Mouse (Mus musculus): ENCODE data around the gene Usp2.

Usp2 gene

DNA sequence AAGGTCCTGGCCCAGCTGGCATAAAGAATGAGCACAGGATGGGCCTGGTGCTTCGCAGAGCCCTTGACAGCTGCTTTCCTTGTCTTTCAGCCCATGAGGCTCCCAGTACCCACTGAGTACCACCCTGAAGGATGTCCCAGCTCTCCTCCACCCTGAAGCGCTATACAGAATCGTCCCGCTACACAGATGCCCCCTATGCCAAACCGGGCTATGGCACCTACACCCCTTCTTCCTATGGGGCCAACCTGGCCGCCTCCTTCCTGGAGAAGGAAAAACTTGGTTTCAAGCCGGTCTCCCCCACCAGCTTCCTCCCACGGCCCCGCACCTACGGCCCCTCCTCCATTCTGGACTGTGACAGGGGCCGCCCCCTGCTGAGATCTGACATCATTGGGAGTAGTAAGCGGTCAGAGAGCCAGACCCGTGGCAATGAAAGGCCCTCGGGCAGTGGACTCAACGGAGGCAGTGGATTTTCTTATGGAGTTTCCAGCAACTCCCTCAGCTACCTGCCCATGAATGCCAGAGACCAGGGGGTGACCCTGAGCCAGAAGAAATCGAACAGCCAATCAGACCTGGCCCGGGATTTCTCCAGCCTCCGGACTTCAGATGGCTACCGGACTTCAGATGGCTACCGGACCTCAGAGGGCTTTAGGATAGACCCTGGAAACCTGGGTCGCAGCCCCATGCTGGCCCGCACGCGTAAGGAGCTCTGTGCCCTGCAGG lies 8.6 kb downstream of the Usp2 start:
- DNase-seq (ENCODE audit: low read depth, low spot score), result no peak

DNA sequence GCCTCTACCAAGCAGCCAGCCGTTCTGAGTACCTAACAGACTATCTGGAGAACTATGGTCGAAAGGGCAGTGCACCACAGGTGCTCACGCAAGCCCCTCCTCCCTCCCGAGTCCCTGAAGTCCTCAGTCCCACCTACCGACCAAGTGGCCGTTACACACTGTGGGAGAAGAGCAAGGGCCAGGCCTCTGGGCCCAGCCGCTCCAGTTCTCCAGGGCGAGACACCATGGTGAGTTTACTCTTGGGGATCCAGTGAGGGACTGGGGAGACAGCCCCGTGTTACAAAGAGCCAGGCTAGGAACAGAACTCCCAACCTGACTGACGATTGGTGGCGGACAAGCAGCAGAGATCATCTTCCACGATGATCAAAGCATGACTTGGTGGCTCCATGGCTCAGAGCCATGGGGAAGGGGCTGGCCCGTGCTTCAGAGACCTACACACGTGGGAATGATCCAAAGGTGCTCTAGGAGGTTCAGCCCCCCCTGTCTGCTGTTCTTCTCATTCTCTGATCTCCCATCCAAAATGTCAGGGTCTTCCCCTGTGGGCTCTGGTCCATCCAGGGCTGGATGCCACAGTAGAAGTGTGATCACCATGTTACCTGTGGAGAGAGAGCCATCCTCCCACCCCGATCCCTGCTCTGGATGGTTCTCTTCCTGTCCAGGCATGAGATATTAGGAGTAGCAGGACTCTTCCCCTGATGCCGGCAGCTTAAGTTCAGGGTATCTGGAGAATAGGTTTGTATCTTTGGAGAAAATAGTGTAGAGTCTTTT lies 9.4 kb downstream of the Usp2 start:
- no peak for DNase-seq (ENCODE audit: low read depth, low spot score)

DNA sequence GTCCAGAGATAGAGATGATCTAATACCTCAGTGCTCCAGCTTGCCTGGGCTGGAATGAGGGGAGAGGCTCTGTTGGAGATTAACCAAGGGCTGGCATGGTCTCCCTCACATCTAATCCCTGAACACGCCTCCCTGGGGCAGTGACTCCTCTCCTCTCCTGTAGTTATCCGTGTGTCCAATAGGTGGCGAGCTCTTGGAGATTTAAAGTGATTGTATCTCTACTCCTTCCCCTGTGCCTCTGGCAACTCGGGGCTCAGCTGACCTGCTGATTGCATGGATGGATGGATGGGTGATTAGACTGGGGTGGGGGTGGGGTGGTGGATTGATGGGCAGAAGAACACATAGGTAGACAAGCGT lies 9.9 kb downstream of the Usp2 start:
- no peak for DNase-seq (ENCODE audit: low read depth, low spot score)

DNA sequence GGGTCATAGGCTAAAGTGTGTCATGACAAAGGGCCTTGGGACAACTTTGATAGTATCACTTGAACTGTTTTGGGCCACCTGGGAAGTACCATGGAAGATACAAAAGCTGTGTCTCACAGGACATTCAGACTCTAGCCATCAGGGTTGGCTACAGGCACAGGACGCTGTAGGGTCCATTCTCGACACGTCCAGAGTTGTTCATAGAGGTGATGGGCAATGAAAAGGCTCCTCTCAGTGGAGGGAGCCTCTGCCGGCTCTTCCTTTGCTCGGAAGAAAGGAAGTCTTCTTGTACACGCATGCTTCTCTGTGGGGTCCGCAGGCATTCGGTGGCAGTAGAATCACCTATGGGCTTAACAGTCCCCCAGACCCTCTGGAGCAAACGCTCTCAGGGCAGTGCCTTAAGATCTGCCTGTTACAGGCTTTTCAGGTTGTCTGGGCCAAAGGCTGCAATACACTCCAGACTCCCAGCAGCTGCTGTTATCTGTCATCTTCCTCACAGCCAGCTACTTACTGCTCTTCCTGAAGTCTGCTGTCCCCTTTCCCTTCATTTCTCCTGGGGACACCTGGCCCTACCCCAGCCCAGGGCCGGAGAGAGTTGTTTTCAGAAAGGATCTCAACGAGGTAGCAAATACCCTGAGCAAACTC lies 10.6 kb downstream of the Usp2 start:
- no peak for DNase-seq (ENCODE audit: low read depth, low spot score)

DNA sequence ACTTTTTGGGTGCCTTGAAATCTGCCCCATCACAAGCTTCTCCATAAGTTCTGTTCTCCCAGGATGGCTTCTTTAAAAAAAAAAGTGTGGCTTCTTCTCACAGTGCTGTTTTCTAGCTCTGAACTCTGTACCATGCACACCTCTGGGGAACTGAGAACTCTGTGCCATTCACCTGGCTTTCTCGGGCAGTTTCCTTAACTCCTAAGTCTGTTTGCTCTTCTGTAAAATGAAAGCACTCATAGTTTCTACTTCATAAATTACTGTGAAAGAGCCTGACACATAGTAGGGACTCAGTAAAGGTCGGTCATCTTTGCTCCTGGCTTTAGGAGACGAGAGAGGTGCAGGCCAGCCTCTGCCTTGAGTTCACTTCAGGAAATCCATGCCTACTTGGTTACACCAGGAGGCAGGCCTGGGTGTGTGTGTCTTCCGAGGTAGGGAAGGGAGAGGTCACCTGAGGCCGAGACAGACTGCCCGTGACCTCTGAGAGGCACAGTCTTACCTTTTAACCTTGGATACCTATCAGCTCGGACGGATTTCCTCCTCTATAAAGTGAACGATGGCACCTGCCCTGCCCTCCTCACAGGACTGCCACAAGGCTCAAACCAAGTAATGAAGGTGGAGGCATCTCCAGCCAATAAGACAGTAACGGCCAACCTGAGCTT lies 11.4 kb downstream of the Usp2 start:
- no peak for DNase-seq (ENCODE audit: low read depth, low spot score)

DNA sequence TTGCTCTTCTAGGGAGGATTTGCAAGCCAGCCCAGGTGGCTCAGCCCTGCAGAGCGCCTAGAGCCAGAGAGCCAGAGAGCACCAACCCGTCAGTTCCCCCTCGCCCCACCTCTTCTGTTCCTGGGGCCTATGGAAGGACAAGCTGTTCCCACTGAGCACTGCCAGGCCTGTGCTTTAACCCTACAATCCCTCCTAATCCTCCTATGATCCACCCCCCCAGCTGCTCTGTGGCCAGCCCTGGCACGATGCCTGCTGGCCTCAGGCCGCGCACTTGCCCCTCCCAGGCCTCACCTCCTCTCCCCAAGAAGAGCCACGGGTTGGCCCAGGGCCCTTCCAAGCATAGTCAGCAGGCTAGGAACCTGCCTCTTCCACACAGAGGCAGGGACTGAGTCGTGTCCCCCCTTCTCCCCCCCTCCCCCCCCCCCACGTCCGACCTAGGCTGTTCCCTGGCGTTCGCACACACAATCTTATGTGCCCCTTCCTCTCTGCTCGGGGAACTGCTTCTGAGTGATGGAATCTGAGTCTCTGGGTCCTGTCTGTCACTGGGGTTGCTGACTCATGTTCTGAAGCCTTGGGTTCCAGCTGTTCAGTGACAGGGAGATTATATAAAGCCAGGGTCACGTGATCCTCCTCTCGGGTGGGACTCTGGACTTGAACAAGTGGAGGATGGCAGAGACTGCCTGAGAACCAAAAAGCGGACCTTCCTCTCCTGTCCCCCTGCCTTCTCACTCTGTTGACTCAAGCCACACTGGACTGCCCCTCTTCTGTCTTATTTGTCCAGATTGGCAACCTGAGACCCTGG lies 12.3 kb downstream of the Usp2 start:
- DNase-seq (ENCODE audit: low read depth, low spot score), result no peak

DNA sequence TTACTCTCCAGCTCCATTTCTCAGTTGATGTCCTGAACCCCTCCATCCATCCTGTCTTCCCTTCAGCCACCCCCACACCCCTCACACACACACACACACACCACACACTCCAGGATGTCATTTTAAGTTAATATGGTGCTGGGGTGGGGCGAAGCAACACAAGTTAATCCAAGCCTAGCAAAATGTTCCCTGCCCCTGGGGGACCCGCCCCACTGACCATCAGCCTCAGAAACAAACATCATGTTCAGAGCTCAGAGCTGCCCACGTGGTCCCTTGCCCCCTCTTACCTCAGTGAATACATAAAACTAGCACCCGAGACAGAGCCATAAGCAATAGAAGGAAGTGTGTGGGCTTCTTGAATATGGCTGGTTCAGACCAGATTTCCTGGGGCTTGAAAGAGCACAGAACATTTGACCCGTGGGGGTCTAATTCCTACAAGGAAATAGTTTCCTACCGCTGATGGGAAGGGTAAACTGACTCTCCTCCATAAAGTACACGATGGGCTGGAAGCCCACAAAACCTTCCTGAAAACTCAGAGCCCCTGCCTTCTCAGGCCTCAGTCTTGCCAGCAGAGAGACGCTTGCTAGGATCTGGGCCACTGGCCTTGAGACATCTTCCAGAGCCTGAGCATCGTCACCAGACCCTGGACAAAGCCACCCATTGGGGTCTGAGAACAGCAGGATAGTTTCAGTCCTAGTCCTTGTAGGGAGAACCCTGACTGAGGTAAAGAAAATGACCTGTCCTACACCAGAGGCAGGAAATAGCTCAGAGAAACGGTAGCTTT lies 13.4 kb downstream of the Usp2 start:
- DNase-seq (ENCODE audit: low read depth, low spot score), result no peak

DNA sequence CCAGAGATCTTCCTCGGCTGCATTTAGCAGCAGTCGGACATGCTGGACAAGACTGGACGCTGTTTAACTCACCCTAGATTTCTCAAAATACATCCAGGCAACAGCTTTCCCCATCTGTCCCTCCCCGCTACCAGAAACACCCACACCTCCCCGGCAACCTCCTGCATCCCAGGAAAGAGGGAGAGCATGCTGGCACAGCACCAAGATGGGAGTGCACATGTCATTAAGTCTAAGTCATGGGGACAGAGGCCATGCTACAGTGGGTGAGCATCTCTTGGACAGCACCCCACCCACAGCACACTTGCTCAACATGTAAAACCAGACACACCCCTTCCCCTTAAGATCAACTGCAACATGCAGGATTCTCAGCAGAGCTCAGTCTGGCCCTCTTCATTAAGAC lies 14.1 kb downstream of the Usp2 start:
- DNase-seq (ENCODE audit: low read depth, low spot score), result no peak

DNA sequence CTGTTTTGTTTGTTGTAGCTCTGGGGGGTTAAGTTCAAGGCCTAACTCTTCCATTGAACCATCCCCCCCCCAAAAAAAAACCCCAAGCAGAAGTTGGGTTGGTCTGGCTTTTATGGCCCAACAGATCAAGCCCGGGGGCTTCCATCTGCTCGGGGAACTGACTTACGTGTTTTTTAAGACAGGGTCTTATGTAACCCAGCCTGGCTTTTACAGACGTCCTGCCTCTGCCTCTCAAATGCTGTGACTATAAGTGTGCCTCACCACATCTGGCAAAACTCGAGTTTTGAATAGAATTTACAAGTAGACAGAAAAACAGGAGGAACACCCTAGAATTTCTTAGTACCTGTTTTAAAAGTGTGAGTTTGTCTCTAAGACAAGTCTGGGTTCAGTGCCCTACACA lies 14.8 kb downstream of the Usp2 start:
- no peak for DNase-seq (ENCODE audit: low read depth, low spot score)

DNA sequence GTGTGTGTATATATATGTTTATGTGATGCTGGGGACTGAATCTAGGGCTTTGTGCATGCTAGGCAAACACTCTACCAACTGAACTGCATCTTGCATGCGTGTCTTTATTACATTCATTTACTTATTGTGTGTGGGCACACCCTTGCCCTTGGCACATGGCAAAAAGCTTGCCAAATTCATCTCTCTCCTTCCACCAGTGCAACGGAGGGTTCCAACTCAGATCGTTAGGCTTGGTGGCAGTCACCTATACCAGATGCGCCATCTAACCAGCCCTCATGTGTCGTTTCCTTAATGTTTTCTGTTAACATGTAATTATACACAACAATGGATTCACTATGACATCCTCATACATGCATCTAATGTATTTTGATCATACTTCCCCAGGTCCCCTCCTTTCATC lies 15.4 kb downstream of the Usp2 start:
- no peak for DNase-seq (ENCODE audit: low read depth, low spot score)

DNA sequence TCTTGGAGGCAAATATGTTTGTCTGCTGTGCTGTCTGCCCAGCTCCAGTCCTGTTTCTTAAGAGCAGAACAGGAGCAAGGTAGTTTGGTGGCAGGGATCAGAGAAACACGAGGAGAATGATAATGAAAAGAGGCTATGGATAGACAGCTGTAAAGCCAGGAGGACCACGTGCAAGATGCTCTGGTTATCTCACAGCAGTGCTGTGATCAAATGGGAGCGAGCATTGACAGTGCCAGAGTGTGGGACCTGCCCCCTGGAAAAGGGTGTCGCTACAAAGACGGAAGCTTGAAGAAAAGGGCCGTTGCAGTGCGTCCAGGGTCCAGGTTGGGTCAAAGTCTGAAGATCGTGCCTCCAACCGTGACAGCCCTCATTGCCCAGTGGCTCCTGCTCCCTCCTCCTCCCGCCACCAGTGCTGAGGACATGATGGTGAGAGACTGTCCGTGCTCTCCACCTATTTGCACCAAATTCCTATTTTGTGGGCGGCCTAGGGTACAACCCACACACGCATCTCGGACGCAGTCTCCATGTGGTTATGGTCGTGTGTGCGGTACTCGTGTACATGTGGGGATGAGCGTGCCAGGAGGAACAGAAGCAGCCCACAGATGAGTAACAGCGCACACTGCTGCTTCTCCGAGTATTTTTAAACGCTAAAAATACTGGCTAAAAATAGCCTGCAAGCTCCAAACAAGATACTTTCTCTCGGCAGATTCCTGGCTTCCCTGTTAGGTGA lies 16.7 kb downstream of the Usp2 start:
- no peak for DNase-seq (ENCODE audit: low read depth, low spot score)

DNA sequence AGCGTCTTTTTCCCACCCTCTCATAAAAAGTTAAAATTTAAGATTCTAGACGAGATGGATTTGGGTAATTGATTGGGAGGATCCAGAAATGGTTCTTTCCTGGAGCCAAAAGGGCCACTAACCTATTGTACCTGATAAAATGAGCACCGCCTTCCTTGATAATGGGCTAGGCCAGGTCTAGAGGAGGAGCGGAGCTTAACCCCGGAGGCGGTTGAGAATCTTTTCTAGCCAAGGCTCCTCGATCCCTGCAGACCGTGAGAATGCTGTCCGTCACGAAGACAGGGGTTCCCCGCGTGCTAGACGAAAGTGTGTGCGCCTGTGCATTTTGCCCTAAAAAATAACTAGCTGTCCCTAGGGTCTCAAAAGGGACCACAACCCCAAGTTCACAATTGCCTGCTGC lies 17.4 kb downstream of the Usp2 start:
- no peak for DNase-seq (ENCODE audit: low read depth, low spot score)

DNA sequence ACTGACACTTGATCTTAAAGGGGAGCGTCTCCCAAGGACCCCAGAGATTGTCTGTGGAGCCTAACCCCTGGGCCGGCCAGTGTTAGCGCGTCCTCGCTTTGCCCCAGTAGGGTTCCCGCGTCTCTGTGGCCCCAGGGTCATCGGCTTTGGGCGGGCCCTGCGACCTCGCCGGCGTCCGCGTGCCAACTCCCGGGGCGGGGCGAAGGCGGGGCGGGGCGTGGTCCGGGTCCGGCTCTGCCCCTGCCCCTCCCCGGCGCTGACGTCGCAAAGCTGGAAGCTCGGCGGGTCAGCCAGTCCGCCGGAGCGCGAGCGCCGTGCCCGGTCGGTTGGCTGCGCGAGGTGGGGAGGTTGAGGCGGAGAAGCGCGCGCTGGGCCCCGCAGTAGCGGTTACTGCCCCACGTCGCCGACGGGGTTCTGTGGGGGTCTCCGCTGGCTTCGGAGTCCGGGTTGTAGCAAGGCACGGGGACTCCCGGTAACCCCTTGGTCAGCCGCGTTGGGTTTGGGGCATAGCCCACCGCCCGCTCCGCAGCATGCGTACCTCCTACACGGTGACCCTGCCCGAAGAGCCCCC lies 17.9 kb downstream of the Usp2 start:
- peak; percentile 81 for DNase-seq (ENCODE audit: low read depth, low spot score)

DNA sequence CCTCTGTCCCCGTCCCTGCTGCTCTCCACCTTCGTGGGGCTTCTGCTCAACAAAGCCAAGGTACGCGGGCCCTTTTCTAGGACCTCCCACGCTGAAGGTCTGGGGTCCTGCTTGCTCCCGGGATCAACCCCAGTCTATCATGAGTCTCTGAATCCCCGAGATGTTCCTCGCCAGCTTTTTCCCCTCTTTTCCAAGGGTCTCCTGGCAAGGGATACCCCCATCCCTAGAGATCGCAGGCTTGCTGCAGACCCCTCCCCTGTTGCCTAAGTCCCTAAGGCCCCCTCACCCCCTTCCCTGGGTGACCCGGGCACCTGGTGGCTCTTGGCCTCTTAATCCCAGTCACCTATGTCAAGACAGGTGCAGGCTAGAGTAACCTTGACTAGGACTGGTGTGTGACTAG lies 18.5 kb downstream of the Usp2 start:
- DNase-seq (ENCODE audit: low read depth, low spot score), result no peak

DNA sequence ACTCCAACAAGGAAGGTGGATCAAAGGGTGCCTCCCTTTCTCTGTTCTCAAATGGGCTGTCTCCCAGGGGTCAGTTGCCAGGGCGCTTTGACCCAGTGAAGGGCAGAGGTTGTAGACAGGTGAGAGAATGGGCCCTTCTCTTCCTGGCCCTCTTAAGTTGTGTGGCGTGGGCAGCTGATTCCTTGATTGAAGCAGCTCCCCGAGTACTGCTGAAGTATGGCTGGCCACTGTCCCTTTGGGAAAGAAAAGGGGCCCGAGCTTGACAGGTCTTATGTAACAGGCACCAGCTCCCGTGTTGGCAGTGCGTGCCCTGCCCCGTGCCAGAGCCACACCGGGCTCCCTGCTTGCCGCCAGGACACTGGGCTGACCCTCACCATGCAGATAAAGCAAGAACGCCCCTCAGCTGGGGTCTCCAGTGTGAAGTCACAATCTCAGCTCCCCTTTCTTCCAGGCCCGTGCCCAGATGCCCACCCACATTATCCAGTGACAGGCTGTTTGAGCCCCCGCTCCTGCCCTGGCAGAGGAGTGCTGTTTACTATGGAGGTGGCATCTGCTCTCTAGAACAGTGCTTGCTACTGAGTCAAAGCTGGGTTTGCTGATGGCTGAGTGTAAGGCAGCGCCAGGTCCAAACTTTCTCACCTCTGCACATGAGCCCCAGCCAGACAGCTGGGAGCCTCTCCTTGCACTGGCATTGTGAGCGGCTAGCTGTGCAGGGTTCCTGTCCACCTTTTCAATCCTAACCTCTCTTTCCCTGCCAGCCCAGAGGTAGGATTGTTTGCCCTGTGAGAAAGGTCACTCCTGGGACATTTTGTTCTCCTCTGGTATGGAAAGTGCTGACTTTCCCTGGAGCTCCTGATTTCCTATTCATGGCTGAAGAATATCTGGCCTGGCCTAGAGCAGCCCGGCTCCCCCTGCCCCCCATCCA lies 19.2 kb downstream of the Usp2 start:
- DNase-seq (ENCODE audit: low read depth, low spot score), result no peak

DNA sequence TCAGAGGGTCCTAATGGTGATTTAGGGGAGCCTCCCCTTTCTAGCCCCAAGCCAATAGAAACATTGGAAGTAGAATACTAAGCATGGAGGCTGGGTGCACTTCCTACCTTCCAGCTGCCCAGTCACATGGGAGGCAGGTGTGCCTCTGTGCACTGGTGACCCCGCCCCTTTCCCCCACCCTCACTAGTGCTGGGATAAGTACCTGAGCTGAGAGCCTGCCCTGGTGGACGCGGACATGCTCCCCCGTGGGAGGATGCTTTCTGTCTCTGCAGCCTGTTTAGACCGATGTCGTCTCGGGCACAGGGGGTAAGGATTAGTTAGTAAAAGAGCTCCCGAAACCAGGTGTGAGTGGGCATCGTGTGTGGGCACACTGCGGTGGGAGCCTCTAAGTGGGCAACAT lies 20.1 kb downstream of the Usp2 start:
- DNase-seq (ENCODE audit: low read depth, low spot score), result no peak

DNA sequence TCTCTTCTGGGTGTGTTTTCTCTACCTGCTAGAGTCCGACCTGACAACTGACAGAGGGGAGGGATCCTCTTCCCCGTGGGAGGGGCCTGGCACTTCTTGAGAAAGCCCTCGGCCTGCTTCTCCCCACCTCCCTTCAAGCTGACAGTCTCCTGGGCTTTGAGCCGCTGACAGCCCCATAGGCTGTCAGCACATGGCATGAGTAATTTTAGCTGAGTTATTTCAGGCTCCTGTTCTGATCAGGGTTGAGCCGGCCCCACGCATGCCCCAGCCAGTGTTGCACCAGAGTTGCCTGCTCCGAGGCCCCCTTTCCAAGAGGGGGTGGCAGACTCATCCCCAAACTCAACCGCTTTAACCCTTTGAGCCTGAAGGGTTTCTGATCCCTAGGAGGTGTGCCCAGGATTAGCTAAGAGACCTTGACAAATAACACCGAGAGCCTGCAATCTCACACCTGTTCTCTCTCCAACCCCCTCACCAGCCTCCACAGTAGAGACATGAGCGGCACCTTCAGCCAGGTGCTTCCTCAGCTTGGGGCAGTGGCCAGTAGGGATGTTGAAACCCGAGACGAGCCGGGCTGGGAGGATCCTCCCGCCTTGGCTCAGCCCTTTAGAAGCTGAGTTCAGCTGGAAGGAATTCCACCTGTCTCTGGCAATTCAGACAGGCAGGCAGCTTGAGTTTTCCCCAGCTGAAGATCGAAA lies 21.1 kb downstream of the Usp2 start:
- no peak for DNase-seq (ENCODE audit: low read depth, low spot score)

Measured in mesoderm, embryonic 11.5 days (tissue).